Mouse (Mus musculus) liver, embryonic 14.5 days (tissue): ENCODE data around the gene Gm12184.

Experiments used
- CTCF ChIP-seq: IDR thresholded peaks from 2 replicates; pipeline ENCODE4 v1.5.1; 2016; ENCODE audit warnings: antibody characterized with exemption, low read depth, control low read depth
- EP300 ChIP-seq: IDR thresholded peaks from 2 replicates; pipeline ENCODE4 v1.6.1; 2016; ENCODE audit warnings: antibody characterized with exemption, low read depth

- TF ChIP-seq CTCF (peak; percentile 79), EP300 (no peak)
These were observed 32.6 kb upstream of the Gm12184 start for GRCm38 (mm10) chr11:48859014-48859413.
